Mouse (Mus musculus) stomach, embryonic 16.5 days (tissue): ENCODE results near the gene Sec11a. TPM values are rescaled to one million over a fixed set of nuclear protein-coding genes. Genes with fewer than 3 reads are reported as not detected.
"Not testable (repeated sequence)": the region's sequence is repeated elsewhere in the genome, so short reads cannot be mapped to it uniquely, and the experiment has no call there.

Experiments
- ATAC-seq: fragments of 200-750 bp; cut with Nextera tagmentation; 2 replicates; pipeline ENCODE4 v1.8.0; 2017; ENCODE audit warnings: moderate number of reproducible peaks, moderate TSS enrichment; ENCODE audit not compliant: insufficient read depth, low FRiP score
- H3K27ac ChIP-seq: fragments of 300-500 bp; sonication (generic); 2 replicates; pipeline ENCODE4 v1.5.1; 2014; ENCODE audit warnings: low read length
- H3K27me3 ChIP-seq: fragments of 300-500 bp; sonication (generic); 2 replicates; pipeline ENCODE4 v1.6.1; 2014; ENCODE audit warnings: low read length, control low read depth, mixed read lengths; ENCODE audit not compliant: control insufficient read depth, insufficient read depth
- H3K36me3 ChIP-seq: fragments of 300-500 bp; sonication (generic); 2 replicates; pipeline ENCODE4 v1.6.1; 2014; ENCODE audit warnings: low read length; ENCODE audit not compliant: control insufficient read depth, insufficient read depth
- H3K4me1 ChIP-seq: fragments of 300-500 bp; sonication (generic); 2 replicates; pipeline ENCODE4 v1.6.1; 2014; ENCODE audit warnings: low read length, control low read depth, mixed read lengths; ENCODE audit not compliant: control insufficient read depth, insufficient read depth
- H3K4me2 ChIP-seq: fragments of 300-500 bp; sonication (generic); 2 replicates; pipeline ENCODE4 v1.6.1; 2014; ENCODE audit warnings: low read depth, low read length, mixed read lengths
- H3K4me3 ChIP-seq: fragments of 300-500 bp; sonication (generic); replicated peaks from 2 replicates; pipeline ENCODE4 v1.5.1; 2014; ENCODE audit warnings: mild to moderate bottlenecking, low read length
- H3K9ac ChIP-seq: fragments of 300-500 bp; sonication (generic); 2 replicates; pipeline ENCODE4 v1.6.1; 2014; ENCODE audit warnings: low read length
- H3K9me3 ChIP-seq: fragments of 300-500 bp; sonication (generic); replicated peaks from 2 replicates; pipeline ENCODE4 v1.6.1; 2016; ENCODE audit warnings: low read length, control low read depth; ENCODE audit not compliant: control insufficient read depth
- WGBS: fragments of 180-500 bp; shearing (Covaris S2); extraction: QIAGEN DNeasy Blood & Tissue Kit; methylation state at CpG from one replicate; pipeline ENCODE4 v1.1.7; 2014; 5-methylcytosine and 5-hydroxymethylcytosine counted together
- polyA plus RNA-seq: library from polyadenylated mRNA; unstranded; fragments of >200 nt; fragmentation: Nextera tagmentation; extraction: Ambion mirVana; gene quantifications from 2 replicates; pipeline ENCODE4 v1.2.1, GENCODE M21; 2015

Gene Sec11a
- polyA plus RNA-seq, 1 experiment from 2014 or later, result 228 TPM

DNA sequence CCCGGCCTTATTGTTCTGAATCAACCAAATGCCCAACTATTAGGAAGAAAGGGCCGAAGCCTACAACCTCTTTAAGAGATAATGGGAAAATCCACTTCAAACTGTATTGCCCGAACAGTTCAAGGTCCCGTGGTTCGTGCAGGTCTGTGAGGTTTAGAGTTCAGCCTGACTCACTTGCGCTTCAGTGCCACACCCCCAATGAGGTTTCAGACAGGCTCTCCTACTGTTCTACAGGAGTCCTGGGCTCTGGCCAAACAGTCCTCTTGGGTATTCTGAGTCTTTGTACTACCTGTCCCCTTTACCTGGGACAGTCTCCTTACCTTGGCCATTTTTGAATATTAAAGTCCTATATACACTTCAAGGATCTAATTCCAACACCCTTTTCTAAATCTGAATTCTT, 42.7 kb upstream of the Sec11a start:
- Histone ChIP-seq H3K36me3 (no peaks in the 10 kb centered on the region), H3K27ac (no peak overlapping the region), H3K4me3 (no peak overlapping the region), H3K27me3 (no peaks in the 10 kb centered on the region), H3K4me2 (no peak overlapping the region), H3K4me1 (peaks cover 27% of the 10 kb centered on the region), H3K9ac (no peak overlapping the region), H3K9me3 (no peaks in the 10 kb centered on the region)
- 87% methylated on average over 6 of the region's 6 CpGs for WGBS
- no peak for ATAC-seq

DNA sequence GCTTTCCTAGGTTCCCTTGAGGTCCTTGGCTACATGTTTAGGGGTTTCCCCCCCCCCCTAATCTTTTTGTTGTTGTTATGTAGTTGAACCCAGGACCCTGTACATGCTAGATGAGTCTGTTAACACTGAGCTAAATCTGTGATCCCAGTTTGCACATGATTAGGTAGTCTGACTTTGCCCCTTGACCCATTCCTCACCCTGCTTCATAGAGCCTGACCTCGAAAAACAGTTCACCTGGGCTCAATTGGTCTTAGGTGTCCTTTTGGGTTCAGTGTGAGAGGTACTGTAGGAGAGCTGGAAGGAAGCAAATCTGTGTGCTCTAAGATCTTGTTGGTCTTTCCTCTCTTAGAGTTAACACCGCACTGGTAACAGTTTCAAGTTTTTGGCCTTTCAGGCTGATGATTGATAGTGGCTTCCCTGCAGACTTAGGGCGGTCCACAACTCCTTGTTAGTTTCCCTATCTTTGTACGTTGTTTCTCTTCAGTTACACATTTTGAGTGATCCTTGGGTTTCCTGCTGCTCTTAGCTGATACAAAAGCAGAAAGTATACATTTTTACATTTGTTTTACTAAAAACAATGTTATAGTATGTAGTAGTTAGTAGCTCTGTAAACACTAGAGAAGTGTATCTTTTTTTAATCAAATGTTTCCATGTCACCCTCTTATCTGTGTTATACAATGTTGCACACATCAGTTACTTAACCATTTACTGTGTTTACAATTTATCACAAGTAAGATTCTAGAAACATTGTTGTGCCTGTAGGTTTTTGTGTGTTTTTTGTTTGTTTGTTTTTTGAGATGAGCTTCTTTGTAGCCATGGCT, 40.4 kb upstream of the Sec11a start:
- Histone ChIP-seq H3K9me3 (no peaks in the 10 kb centered on the region), H3K36me3 (no peaks in the 10 kb centered on the region), H3K4me1 (peaks cover 18% of the 10 kb centered on the region), H3K4me3 (no peak overlapping the region), H3K27ac (no peak overlapping the region), H3K9ac (no peak overlapping the region), H3K27me3 (no peaks in the 10 kb centered on the region), H3K4me2 (no peak overlapping the region)
- 40% methylated on average over 4 of the region's 4 CpGs for WGBS
- ATAC-seq, result no peak

DNA sequence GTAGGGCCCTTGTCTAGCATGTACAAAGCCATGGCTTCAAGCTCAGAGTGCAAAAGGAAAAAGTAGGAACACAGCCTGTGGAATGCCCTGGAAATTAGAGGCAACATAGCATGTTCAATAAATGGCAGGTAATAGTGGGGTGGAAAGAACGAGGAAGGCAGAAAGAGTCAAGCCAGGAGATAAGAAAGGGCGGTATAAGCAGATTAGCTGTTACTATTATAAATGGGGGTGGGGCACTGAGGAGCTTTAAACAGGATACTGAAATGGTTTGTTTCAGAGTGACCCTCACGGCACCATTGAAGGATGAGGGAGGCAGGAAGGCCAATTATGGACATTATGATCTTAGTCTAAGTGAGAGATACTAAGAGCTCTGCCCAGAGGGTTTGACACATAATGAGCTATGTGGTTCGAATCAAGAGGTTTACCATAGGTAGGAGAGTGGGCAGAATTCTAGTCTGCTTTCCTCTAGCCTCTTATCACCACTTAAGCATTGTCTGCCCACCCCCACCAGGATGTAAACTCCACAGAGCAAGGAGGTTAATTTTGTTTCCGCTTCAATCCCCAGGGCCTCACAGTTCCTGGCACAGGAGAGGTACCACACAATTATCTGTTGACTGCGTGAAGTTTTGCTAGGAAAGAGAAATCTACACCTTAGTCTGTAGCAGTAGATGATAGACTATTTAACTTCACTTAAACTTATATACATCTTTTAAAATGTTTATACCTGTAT, 39.0 kb upstream of the Sec11a start:
- ATAC-seq, result peak; percentile 51; the same call in 1 of the 2 replicates
- 25% methylated on average over 6 of the region's 6 CpGs for WGBS
- Histone ChIP-seq H3K27ac (peak overlapping the region; percentile 15), H3K4me3 (no peak overlapping the region), H3K4me2 (no peak overlapping the region), H3K27me3 (no peaks in the 10 kb centered on the region), H3K36me3 (no peaks in the 10 kb centered on the region), H3K9me3 (no peaks in the 10 kb centered on the region), H3K4me1 (peaks cover 10% of the 10 kb centered on the region), H3K9ac (no peak overlapping the region)

DNA sequence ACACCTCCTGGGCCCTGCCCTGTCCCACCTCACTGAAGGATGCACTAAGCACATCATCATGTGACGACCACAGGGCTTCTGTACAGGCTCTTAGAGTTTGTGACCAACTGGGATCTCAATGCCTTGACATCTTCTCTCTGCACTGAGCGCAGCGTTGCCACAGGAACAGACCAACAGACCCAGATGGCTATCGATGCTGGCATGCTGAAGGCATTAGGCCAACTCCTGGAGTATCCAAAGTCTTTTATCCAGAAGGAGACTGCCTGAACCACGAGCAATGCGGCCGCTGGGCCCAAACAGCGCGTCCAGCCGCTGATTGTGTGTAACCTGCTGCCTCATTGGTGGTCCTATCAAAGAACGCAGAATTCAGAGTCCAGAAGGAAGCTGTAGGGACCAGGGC, 33.0 kb upstream of the Sec11a start:
- Histone ChIP-seq H3K9ac (no peak overlapping the region), H3K36me3 (no peaks in the 10 kb centered on the region), H3K9me3 (no peaks in the 10 kb centered on the region), H3K4me3 (no peak overlapping the region), H3K27ac (no peak overlapping the region), H3K4me1 (no peaks in the 10 kb centered on the region), H3K27me3 (no peaks in the 10 kb centered on the region), H3K4me2 (no peak overlapping the region)
- 91% methylated on average over 11 of the region's 11 CpGs for WGBS
- no peak for ATAC-seq

- H3K4me2 ChIP-seq, H3K27me3 ChIP-seq, H3K27ac ChIP-seq, ATAC-seq, H3K9ac ChIP-seq, H3K4me3 ChIP-seq, H3K4me1 ChIP-seq, H3K36me3 ChIP-seq, H3K9me3 ChIP-seq: not testable (repeated sequence)
- WGBS, result 4% methylated on average over 3 of the region's 3 CpGs
Measured at GRCm38 (mm10) chr7:80973638-80974015, 26.0 kb upstream of the Sec11a start.

DNA sequence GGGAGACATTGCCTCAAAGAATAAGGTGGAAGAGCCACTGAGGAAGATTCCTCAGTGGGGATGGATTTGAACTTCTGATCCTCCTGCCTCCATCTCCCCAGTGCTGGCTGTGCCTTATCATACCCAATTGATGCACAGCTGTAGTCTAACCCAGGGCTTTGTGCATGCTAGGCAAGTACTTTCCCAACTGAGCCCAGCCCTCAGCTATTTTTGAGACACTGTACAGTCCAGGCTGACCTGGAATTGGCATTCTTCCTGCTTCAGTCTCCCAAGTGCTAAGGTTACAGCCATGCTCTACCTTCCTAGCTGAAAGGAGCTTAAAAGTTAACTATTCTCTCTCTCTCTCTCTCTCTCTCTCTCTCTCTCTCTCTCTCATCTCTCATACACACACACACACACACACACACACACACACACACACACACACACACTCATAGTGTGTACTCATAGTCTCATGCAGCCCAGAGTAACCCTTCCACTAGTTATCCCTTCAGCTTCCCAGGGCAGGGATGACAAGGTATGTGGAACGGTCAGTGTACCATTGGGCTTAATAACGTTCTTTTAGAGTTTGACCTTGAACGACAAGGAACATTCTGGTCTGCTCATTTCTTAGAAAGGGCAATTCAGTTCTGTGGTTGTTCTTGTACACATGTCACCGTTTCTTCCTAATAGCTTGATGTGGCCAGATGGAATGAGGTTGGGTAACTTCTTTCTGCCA, 25.5 kb upstream of the Sec11a start:
- H3K36me3 ChIP-seq, H3K4me2 ChIP-seq, H3K9me3 ChIP-seq, H3K4me3 ChIP-seq, ATAC-seq, H3K4me1 ChIP-seq, H3K9ac ChIP-seq, H3K27me3 ChIP-seq, H3K27ac ChIP-seq: not testable (repeated sequence)
- 50% methylated on average over 4 of the region's 4 CpGs for WGBS

DNA sequence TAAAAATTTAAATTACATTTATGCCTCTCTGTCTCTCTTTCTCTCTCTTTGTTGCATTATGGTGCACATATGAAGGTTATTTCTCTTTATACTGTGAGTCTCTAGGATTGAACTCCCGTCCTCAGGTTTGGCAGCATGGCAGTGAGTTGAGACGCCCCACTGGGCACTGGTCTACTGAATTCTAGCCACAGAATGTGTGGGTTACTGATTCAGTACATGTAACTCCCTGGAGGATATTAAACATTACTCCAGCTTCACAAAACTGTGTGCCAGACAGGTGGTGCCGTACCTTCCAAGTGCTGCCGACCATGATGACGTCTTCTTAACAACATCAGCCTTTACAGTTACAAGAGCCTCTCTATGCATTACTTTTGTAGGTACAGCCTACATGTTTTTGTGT, 24.5 kb upstream of the Sec11a start:
- H3K9ac ChIP-seq, result no peak overlapping the region
- H3K4me2 ChIP-seq, result no peak overlapping the region
- no peak for ATAC-seq
- H3K36me3 ChIP-seq, result no peaks in the 10 kb centered on the region
- no peaks in the 10 kb centered on the region for H3K9me3 ChIP-seq
- 94% methylated on average over 5 of the region's 5 CpGs for WGBS
- no peak overlapping the region for H3K27ac ChIP-seq
- no peak overlapping the region for H3K4me3 ChIP-seq
- no peaks in the 10 kb centered on the region for H3K27me3 ChIP-seq
- H3K4me1 ChIP-seq, result no peaks in the 10 kb centered on the region

DNA sequence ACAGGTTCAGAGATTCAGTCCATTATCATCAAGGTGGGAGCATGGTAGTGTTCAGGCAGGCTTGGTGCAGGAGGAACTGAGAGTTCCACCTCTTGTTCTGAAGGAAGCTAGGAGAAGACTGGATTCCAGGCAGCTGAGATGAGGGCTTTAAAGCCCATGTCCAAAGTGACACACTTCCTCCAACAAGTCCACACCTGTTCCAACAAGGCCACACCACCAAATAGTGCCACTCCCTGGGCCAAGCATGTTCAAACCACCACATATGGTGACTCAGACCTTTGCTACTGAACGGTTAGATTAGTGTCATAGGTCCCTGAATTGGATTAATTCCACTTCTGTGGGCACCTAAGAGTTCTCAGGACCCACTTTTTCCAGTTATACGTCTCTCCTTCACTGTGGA, 23.8 kb upstream of the Sec11a start:
- Histone ChIP-seq H3K36me3 (no peaks in the 10 kb centered on the region), H3K27ac (no peak overlapping the region), H3K27me3 (no peaks in the 10 kb centered on the region), H3K9ac (no peak overlapping the region), H3K4me3 (no peak overlapping the region), H3K4me1 (no peaks in the 10 kb centered on the region), H3K9me3 (no peaks in the 10 kb centered on the region), H3K4me2 (no peak overlapping the region)
- ATAC-seq, result no peak
- WGBS, result 72% methylated on average over 2 of the region's 2 CpGs

DNA sequence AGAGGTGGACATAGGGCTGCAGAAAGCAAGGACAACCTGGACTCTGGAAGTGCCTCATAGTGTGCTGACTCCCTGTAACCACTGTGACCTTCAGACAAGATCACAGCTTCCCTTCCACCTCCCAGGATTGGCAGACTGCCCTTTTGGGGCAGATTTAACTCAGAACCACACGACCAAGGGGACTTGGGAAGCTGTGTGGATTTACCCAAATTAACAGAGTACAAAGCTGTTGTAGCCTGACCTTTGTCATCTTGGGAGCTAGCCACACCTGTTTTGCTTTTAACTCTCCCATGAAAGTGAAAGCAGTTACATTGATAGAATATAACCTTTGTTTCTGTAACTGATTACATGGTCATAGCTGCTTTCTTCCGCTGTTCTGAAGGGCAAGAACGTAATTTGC, 23.3 kb upstream of the Sec11a start:
- H3K9ac ChIP-seq, result no peak overlapping the region
- 54% methylated on average over 3 of the region's 3 CpGs for WGBS

More for the DNA sequence above, 23.3 kb upstream of the Sec11a start:
- Histone ChIP-seq H3K4me1 (no peaks in the 10 kb centered on the region), H3K36me3 (no peaks in the 10 kb centered on the region), H3K9me3 (no peaks in the 10 kb centered on the region), H3K4me2 (no peak overlapping the region), H3K27me3 (no peaks in the 10 kb centered on the region), H3K4me3 (no peak overlapping the region), H3K27ac (no peak overlapping the region)
- ATAC-seq, result no peak
